Mouse (Mus musculus) erythroblast, embryonic 14.5 days (primary cell): Measurements from ENCODE around the gene Ncoa7. TPM values are rescaled to one million over a fixed set of nuclear protein-coding genes. Genes with fewer than 3 reads are reported as not detected.

ENCODE experiments used
- H3K27me3 ChIP-seq: 2 replicates; pipeline ENCODE4 v1.6.1; 2012; ENCODE audit warnings: inconsistent platforms; ENCODE audit not compliant: control insufficient read depth
- H3K36me3 ChIP-seq: 2 replicates; pipeline ENCODE4 v1.6.1; 2012; ENCODE audit warnings: mild to moderate bottlenecking, inconsistent platforms; ENCODE audit not compliant: control insufficient read depth
- H3K4me1 ChIP-seq: 2 replicates; pipeline ENCODE4 v1.6.1; 2012; ENCODE audit warnings: inconsistent platforms; ENCODE audit not compliant: control insufficient read depth
- H3K4me3 ChIP-seq: replicated peaks from 2 replicates; pipeline ENCODE3; 2012; ENCODE audit warnings: moderate library complexity, mild to moderate bottlenecking, inconsistent platforms
- H3K9me3 ChIP-seq: 2 replicates; pipeline ENCODE4 v1.6.1; 2012; ENCODE audit warnings: low read length, inconsistent platforms, mixed read lengths; ENCODE audit not compliant: control insufficient read depth
- GATA1 ChIP-seq: IDR thresholded peaks from 2 replicates; pipeline ENCODE4 v1.6.1; 2012; ENCODE audit warnings: low read length, inconsistent platforms, mixed read lengths
- TAL1 ChIP-seq: IDR thresholded peaks from 3 replicates; pipeline ENCODE4 v1.6.1; 2012; ENCODE audit warnings: low read length, inconsistent platforms, mixed read lengths
- polyA plus RNA-seq: library from polyadenylated mRNA; stranded (reverse); fragments of >175 nt; gene quantifications from 2 replicates; pipeline ENCODE4 v1.2.3, GENCODE M21; 2012

The Ncoa7 gene
- polyA plus RNA-seq, 1 experiment: 4.3 TPM

GRCm38 (mm10) chr10:30600094-30600534, 203.0 kb downstream of the Ncoa7 start:
- TF ChIP-seq TAL1: no peak
- TF ChIP-seq GATA1: no peak
- Histone ChIP-seq H3K9me3 (no peaks in the 10 kb centered on the region), H3K4me1 (peaks cover 34% of the 10 kb centered on the region), H3K4me3 (peak overlapping the region; percentile 76), H3K27me3 (no peaks in the 10 kb centered on the region), H3K36me3 (peaks cover 34% of the 10 kb centered on the region)

- Histone ChIP-seq H3K4me3 (no peak overlapping the region), H3K4me1 (peaks cover 14% of the 10 kb centered on the region), H3K27me3 (no peaks in the 10 kb centered on the region), H3K9me3 (no peaks in the 10 kb centered on the region), H3K36me3 (peaks cover 84% of the 10 kb centered on the region)
- TF ChIP-seq TAL1 (no peak), GATA1 (no peak)
These were observed 216.1 kb downstream of the Ncoa7 start for GRCm38 (mm10) chr10:30587037-30587436.

GRCm38 (mm10) chr10:30585691-30586090, 217.4 kb downstream of the Ncoa7 start:
- no peaks in the 10 kb centered on the region for H3K27me3 ChIP-seq
- H3K9me3 ChIP-seq: no peaks in the 10 kb centered on the region
- no peak for TF ChIP-seq GATA1
- no peak for TF ChIP-seq TAL1
- no peak overlapping the region for H3K4me3 ChIP-seq
- peaks cover 15% of the 10 kb centered on the region for H3K4me1 ChIP-seq
- H3K36me3 ChIP-seq: peaks cover 76% of the 10 kb centered on the region

Other genes starting within 250 kb of the Ncoa7 start
- gene Trmt11, start 202.6 kb downstream of the Ncoa7 start, polyA plus RNA-seq: 0.15 and 0.31 TPM in 2 replicates
- gene Hint3, start 173.7 kb downstream of the Ncoa7 start, polyA plus RNA-seq: 1.4 and 1.8 TPM in 2 replicates
- gene Hey2, start 39.5 kb upstream of the Ncoa7 start, polyA plus RNA-seq: 0.07 and 0.10 TPM in 2 replicates